Mouse (Mus musculus): Measurements from ENCODE around the gene Ahsa1. TPM values are rescaled to one million over a fixed set of nuclear protein-coding genes. Genes with fewer than 3 reads are reported as not detected.
"Not testable (repeated sequence)": the region's sequence is repeated elsewhere in the genome, so short reads cannot be mapped to it uniquely, and the experiment has no call there.

The Ahsa1 gene
- polyA plus RNA-seq, 1 experiment from 2014 or later: 179 TPM

DNA sequence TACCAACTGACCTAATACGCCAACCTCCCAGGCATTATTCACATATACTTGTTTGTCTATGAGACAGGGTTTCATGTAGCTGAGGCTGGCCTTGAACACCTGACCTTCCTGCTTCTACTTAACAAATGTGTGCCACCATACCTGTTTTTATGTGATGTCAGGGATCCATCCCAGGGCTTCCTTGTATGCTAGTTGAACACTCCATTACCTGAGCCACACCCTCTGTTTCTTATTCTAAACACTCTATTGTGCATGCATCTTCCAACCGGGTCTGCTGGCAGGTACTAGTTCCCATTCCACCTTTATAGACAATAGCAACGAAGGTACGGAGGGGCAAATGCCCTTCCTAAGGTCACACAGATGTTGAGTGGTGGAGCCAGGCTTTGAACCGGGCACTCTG, 22.8 kb downstream of the Ahsa1 start:
- no peaks in the 10 kb centered on the region for H3K4me1 ChIP-seq (ENCODE audit: control insufficient read depth, insufficient read depth, low read length)
- no peak overlapping the region for H3K9ac ChIP-seq (ENCODE audit: low read length)
- no peak overlapping the region for H3K4me3 ChIP-seq (ENCODE audit: low read depth, low read length)
- H3K27ac ChIP-seq (ENCODE audit: low read depth, low read length): no peak overlapping the region
- 90% methylated on average over 5 of the region's 5 CpGs for WGBS
- H3K27me3 ChIP-seq (replicated peaks; ENCODE audit: control insufficient read depth, insufficient read depth, low read length): no peaks in the 10 kb centered on the region
- ATAC-seq: no peak
- no peaks in the 10 kb centered on the region for H3K36me3 ChIP-seq (ENCODE audit: control insufficient read depth, insufficient read depth, low read length)
- no peaks in the 10 kb centered on the region for H3K9me3 ChIP-seq (replicated peaks; ENCODE audit: control insufficient read depth, low read length)
- no peak overlapping the region for H3K4me2 ChIP-seq (ENCODE audit: low read length)
- DNase-seq (ENCODE audit: low spot score): no peak

DNA sequence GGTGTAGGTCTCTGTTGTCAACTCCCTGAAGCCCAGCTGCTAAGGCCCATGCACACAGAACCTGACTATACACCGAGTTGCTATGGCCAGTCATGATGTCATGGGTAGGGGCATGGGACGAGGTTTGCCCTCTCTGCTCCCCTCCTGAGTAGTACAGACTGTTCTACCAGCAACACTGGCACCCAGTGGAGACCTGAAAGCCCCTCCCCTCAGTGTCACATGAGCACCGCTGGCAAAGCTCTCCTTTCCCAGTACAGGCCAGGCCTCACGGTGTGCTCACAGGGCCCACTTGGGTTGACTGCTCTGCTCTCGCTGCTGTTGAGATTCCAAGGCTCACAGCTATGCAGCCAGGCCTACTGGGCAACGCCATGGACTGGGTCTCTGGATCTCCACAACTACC, 27.7 kb downstream of the Ahsa1 start:
- DNase-seq (ENCODE audit: low spot score) (no peak), ATAC-seq (no peak)
- no peak overlapping the region for H3K4me3 ChIP-seq (ENCODE audit: low read depth, low read length)
- no peaks in the 10 kb centered on the region for H3K4me1 ChIP-seq (ENCODE audit: control insufficient read depth, insufficient read depth, low read length)
- WGBS: 68% methylated on average over 6 of the region's 6 CpGs
- H3K27ac ChIP-seq (ENCODE audit: low read depth, low read length): no peak overlapping the region
- H3K36me3 ChIP-seq (ENCODE audit: control insufficient read depth, insufficient read depth, low read length): no peaks in the 10 kb centered on the region
- H3K4me2 ChIP-seq (ENCODE audit: low read length): no peak overlapping the region
- 0 out of 2 replicates have a peak, but pooled peaks cover 4% of the 10 kb centered on the region for H3K27me3 ChIP-seq (replicated peaks; ENCODE audit: control insufficient read depth, insufficient read depth, low read length)
- no peak overlapping the region for H3K9ac ChIP-seq (ENCODE audit: low read length)
- H3K9me3 ChIP-seq (replicated peaks; ENCODE audit: control insufficient read depth, low read length): no peaks in the 10 kb centered on the region

DNA sequence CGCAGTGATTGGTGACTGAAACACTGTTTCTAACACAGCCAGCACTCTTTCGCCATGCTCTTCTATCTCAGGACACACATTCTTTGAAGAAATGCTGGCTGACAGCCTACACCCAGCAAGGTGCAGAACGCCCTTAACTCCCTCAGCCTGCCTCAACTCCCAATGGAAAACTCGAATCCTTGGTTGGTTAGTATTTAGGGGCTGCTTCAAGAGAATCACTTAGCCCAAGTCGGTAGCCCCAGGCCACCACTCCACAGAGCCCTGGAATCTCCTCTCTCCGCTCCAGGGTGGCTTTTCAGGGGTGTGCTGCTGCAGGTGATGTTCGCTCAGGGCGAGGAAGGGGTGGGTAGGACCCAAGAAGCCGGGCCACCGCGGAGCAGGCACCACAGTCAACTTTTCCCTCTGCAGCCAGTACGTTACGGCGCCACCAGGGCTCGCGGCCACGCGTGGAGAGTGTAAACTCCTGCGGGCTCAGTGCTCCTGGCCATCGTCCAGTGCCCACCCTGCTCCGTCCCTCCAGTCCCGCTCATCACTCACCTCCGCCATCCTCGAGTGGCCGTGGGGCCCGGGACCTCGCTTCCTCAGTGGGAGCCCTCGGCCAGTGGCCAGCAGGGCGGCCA, 32.9 kb downstream of the Ahsa1 start:
- peak; percentile 27 for DNase-seq (ENCODE audit: low spot score)
- 0 out of 2 replicates have a peak, but pooled peaks cover 20% of the 10 kb centered on the region for H3K27me3 ChIP-seq (replicated peaks; ENCODE audit: control insufficient read depth, insufficient read depth, low read length)

DNA sequence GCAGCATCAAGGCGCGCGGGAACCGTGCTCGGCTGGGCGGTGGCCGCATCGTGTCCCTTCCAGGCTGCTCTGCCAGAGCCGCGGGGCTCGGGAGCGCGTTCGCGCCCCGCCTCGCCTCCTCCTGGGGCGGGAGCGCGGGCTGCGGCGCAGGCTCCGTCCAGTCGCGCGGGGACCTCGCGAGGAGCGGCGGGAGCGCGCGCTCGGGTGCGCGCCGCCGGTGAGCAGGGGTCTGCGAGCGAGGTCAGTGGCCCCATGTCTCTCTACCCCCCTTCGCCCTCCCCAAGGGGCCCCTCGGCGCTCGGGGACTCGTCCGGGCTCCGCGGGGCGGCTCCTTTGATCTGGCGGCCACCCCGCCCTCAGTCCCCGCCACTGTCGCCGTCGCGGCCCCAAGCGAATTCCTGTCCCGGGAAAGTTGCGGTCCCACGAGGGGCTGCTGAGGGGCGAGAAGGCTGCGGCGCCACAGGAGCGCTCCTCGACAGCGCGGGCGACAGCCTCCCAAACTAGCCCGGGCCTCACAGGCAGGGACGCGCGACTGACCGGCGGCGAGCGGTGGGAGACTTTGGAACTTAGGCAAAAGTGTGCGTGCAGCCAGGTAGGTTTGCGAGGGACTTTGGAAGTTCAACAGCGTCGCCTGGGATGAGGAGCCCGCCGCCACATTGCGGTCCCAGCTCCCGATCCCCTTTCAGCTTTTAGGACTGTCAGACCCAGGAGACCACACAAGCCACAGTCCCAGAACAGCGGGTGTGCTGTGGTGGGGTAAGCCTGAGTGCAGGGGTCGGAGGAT, 33.6 kb downstream of the Ahsa1 start, which contains the start of gene Ism2:
TSS of gene Ism2 (minus strand) at position 49 of the 784 bp plus-strand sequence.
- under 1% methylated on average over 75 of the region's 86 CpGs for WGBS
- no peaks in the 10 kb centered on the region for H3K36me3 ChIP-seq (ENCODE audit: control insufficient read depth, insufficient read depth, low read length)
- H3K9me3 ChIP-seq (replicated peaks; ENCODE audit: control insufficient read depth, low read length): no peaks in the 10 kb centered on the region
- peak within 1 kb of the TSS; percentile 62 for H3K4me3 ChIP-seq (ENCODE audit: low read depth, low read length)
- no peak within 1 kb of the TSS for H3K27ac ChIP-seq (ENCODE audit: low read depth, low read length)
- H3K9ac ChIP-seq (ENCODE audit: low read length): peak within 1 kb of the TSS; percentile 74
- 0 out of 2 replicates have a peak, but pooled peaks cover 3% of the 10 kb centered on the region for H3K4me1 ChIP-seq (ENCODE audit: control insufficient read depth, insufficient read depth, low read length)
- peak within 1 kb of the TSS; percentile 97 for H3K4me2 ChIP-seq (ENCODE audit: low read length)
- 0 out of 2 replicates have a peak, but pooled peaks cover 20% of the 10 kb centered on the region for H3K27me3 ChIP-seq (replicated peaks; ENCODE audit: control insufficient read depth, insufficient read depth, low read length)
- DNase-seq (ENCODE audit: low spot score) (peak; percentile 28), ATAC-seq (peak; percentile 83)

More for the DNA sequence above, 32.9 kb downstream of the Ahsa1 start:
- Histone ChIP-seq H3K27ac (ENCODE audit: low read depth, low read length) (no peak overlapping the region), H3K9ac (ENCODE audit: low read length) (peak overlapping the region; percentile 74), H3K36me3 (ENCODE audit: control insufficient read depth, insufficient read depth, low read length) (no peaks in the 10 kb centered on the region), H3K4me1 (ENCODE audit: control insufficient read depth, insufficient read depth, low read length) (0 out of 2 replicates have a peak, but pooled peaks cover 3% of the 10 kb centered on the region), H3K9me3 (replicated peaks; ENCODE audit: control insufficient read depth, low read length) (no peaks in the 10 kb centered on the region), H3K4me2 (ENCODE audit: low read length) (peak overlapping the region; percentile 97), H3K4me3 (ENCODE audit: low read depth, low read length) (peak overlapping the region; percentile 62)
- WGBS: 8% methylated on average over 28 of the region's 29 CpGs
- ATAC-seq: peak; percentile 50

DNA sequence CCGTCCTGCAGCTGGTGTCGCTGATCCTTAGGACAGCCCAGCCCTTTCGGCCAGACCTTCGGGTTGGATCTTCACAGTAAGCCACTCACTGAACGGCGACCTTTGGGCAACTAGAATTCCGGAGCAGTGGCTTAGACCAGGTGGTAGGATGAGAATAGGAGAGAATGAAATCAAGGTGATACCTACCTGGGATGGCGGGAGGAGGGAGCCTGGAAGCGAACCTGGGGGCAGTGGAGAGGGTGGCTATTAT, 34.1 kb downstream of the Ahsa1 start:
- H3K4me1 ChIP-seq (ENCODE audit: control insufficient read depth, insufficient read depth, low read length): 0 out of 2 replicates have a peak, but pooled peaks cover 3% of the 10 kb centered on the region
- DNase-seq (ENCODE audit: low spot score) (no peak), ATAC-seq (0 out of 2 replicates have a peak, but pooled peaks have one; percentile 8)
- peak overlapping the region; percentile 97 for H3K4me2 ChIP-seq (ENCODE audit: low read length)
- peak overlapping the region; percentile 74; the same call in 1 of the 2 replicates for H3K9ac ChIP-seq (ENCODE audit: low read length)
- no peaks in the 10 kb centered on the region for H3K9me3 ChIP-seq (replicated peaks; ENCODE audit: control insufficient read depth, low read length)
- H3K36me3 ChIP-seq (ENCODE audit: control insufficient read depth, insufficient read depth, low read length): no peaks in the 10 kb centered on the region
- 0 out of 2 replicates have a peak, but pooled peaks cover 20% of the 10 kb centered on the region for H3K27me3 ChIP-seq (replicated peaks; ENCODE audit: control insufficient read depth, insufficient read depth, low read length)
- H3K27ac ChIP-seq (ENCODE audit: low read depth, low read length): no peak overlapping the region
- peak overlapping the region; percentile 62 for H3K4me3 ChIP-seq (ENCODE audit: low read depth, low read length)
- 1% methylated on average over 9 of the region's 9 CpGs for whole genome bisulfite sequencing

DNA sequence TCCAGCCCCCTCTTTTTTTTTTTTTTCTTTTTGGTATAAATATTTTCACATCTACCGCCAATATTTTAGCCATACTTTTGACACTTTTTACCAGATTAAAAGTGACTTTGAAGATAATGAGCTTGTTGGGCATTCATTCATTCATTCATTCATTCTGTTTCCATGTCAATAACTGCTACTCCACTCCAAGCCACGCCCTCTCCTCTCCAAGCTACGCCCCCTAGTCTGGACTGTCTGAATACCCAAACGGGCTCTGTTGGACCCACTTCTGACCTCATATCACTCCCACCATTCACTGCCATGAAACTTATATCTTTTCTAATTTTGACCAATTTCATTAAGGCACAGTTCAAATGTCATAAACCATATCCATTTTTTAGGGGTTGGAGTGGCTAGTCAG, 34.9 kb downstream of the Ahsa1 start:
- no peak for ATAC-seq
- no peak for DNase-seq (ENCODE audit: low spot score)
- no peaks in the 10 kb centered on the region for H3K9me3 ChIP-seq (replicated peaks; ENCODE audit: control insufficient read depth, low read length)
- no peak overlapping the region for H3K27ac ChIP-seq (ENCODE audit: low read depth, low read length)
- H3K36me3 ChIP-seq (ENCODE audit: control insufficient read depth, insufficient read depth, low read length): no peaks in the 10 kb centered on the region
- H3K4me2 ChIP-seq (ENCODE audit: low read length): no peak overlapping the region
- no peak overlapping the region for H3K4me3 ChIP-seq (ENCODE audit: low read depth, low read length)
- no peak overlapping the region for H3K9ac ChIP-seq (ENCODE audit: low read length)
- WGBS: 39% methylated on average over 4 of the region's 4 CpGs
- 0 out of 2 replicates have a peak, but pooled peaks cover 20% of the 10 kb centered on the region for H3K27me3 ChIP-seq (replicated peaks; ENCODE audit: control insufficient read depth, insufficient read depth, low read length)
- H3K4me1 ChIP-seq (ENCODE audit: control insufficient read depth, insufficient read depth, low read length): 0 out of 2 replicates have a peak, but pooled peaks cover 3% of the 10 kb centered on the region

DNA sequence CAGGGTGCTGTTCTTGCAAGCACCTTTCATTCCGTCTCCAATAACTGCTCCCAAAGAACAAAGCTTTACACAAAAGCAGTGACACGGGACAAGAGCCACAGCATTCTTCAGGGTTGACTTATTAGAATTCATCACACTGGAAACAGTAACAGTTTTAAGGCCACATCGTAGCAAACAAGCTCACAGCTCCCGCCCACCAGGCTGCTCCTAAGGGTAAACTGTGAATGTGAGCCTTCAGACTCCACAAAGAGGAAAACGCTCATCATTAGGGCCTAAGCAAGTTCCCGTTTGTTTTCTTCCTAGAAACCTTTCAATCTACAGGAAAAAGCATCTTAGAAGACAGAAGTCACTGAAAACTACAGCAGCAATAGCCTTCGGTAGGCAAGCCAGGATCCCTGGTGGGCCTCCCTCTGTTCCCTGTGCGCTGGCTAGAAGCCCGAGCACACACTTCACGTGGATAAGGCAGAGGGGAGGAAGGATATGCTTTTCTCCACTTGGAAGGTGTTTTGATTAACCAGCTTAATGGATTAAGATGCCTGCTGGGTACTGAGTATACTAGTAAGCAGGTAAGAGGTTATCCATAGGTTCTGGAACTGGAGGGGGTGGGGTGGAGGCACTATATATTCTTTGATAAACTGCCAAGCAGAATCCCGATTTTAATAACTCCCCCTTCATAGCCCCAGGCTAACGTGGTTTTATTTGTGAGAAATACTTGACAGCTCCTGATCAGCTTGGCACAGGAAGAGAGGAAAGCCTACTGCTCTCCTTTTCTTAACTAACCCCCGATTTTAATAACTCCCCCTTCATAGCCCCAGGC, 39.7 kb downstream of the Ahsa1 start:
- peak; percentile 70 for DNase-seq (ENCODE audit: low spot score)
- peak overlapping the region; percentile 58; the same call in 1 of the 2 replicates for H3K27ac ChIP-seq (ENCODE audit: low read depth, low read length)

DNA sequence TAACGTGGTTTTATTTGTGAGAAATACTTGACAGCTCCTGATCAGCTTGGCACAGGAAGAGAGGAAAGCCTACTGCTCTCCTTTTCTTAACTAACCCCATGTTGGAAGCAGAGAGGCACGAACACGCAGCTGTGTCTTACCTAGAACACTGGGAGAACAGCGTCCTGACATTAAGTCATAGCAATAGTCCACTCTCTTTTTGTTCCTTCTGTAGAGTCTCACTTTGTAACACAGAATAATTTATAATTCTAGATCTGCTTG, 40.2 kb downstream of the Ahsa1 start:
- H3K4me3 ChIP-seq (ENCODE audit: low read depth, low read length); H3K4me2 ChIP-seq (ENCODE audit: low read length); H3K27me3 ChIP-seq (replicated peaks; ENCODE audit: control insufficient read depth, insufficient read depth, low read length); DNase-seq (ENCODE audit: low spot score); ATAC-seq; H3K4me1 ChIP-seq (ENCODE audit: control insufficient read depth, insufficient read depth, low read length); H3K9ac ChIP-seq (ENCODE audit: low read length); H3K27ac ChIP-seq (ENCODE audit: low read depth, low read length); H3K9me3 ChIP-seq (replicated peaks; ENCODE audit: control insufficient read depth, low read length): not testable (repeated sequence)
- WGBS: 39% methylated on average over 4 of the region's 4 CpGs
- H3K36me3 ChIP-seq (ENCODE audit: control insufficient read depth, insufficient read depth, low read length): peaks cover 20% of the 10 kb centered on the region

More for the DNA sequence above, 39.7 kb downstream of the Ahsa1 start:
- Histone ChIP-seq H3K27me3 (replicated peaks; ENCODE audit: control insufficient read depth, insufficient read depth, low read length) (no peaks in the 10 kb centered on the region), H3K4me3 (ENCODE audit: low read depth, low read length) (no peak overlapping the region), H3K4me1 (ENCODE audit: control insufficient read depth, insufficient read depth, low read length) (no peaks in the 10 kb centered on the region), H3K9ac (ENCODE audit: low read length) (no peak overlapping the region), H3K9me3 (replicated peaks; ENCODE audit: control insufficient read depth, low read length) (no peaks in the 10 kb centered on the region), H3K36me3 (ENCODE audit: control insufficient read depth, insufficient read depth, low read length) (peaks cover 20% of the 10 kb centered on the region), H3K4me2 (ENCODE audit: low read length) (no peak overlapping the region)
- WGBS: 14% methylated on average over 13 of the region's 13 CpGs
- ATAC-seq: peak; percentile 80
